Mouse (Mus musculus) midbrain, embryonic 13.5 days (tissue): ENCODE results near the gene Rgl1. TPM values are rescaled to one million over a fixed set of nuclear protein-coding genes. Genes with fewer than 3 reads are reported as not detected.

Source experiments
- ATAC-seq: fragments of 200-750 bp; cut with Nextera tagmentation; 2 replicates; pipeline ENCODE4 v1.8.0; 2017; ENCODE audit warnings: mild to moderate bottlenecking, moderate TSS enrichment, moderate library complexity
- H3K27ac ChIP-seq: fragments of 300-500 bp; sonication (generic); 2 replicates; pipeline ENCODE4 v1.5.1; 2015; ENCODE audit warnings: inconsistent platforms, mild to moderate bottlenecking, moderate library complexity
- H3K27me3 ChIP-seq: fragments of 300-500 bp; sonication (generic); 2 replicates; pipeline ENCODE4 v1.6.1; 2015; ENCODE audit warnings: mild to moderate bottlenecking, inconsistent platforms
- H3K36me3 ChIP-seq: fragments of 300-500 bp; sonication (generic); 2 replicates; pipeline ENCODE4 v1.6.1; 2015; ENCODE audit warnings: mild to moderate bottlenecking, inconsistent platforms
- H3K4me1 ChIP-seq: fragments of 300-500 bp; sonication (generic); replicated peaks from 2 replicates; pipeline ENCODE4 v1.6.1; 2015; ENCODE audit warnings: inconsistent platforms
- H3K4me2 ChIP-seq: fragments of 300-500 bp; sonication (generic); replicated peaks from 2 replicates; pipeline ENCODE4 v1.6.1; 2015; ENCODE audit warnings: moderate library complexity, mild to moderate bottlenecking, inconsistent platforms
- H3K4me3 ChIP-seq: fragments of 300-500 bp; sonication (generic); replicated peaks from 2 replicates; pipeline ENCODE4 v1.5.1; 2015; ENCODE audit warnings: mild to moderate bottlenecking, inconsistent platforms
- H3K9ac ChIP-seq: fragments of 300-500 bp; sonication (generic); replicated peaks from 2 replicates; pipeline ENCODE4 v1.6.1; 2015; ENCODE audit warnings: mild to moderate bottlenecking, inconsistent platforms
- H3K9me3 ChIP-seq: fragments of 300-500 bp; sonication (generic); 2 replicates; pipeline ENCODE4 v1.6.1; 2016; ENCODE audit warnings: mild to moderate bottlenecking, inconsistent platforms
- WGBS: fragments of 180-500 bp; shearing (Covaris S2); methylation state at CpG from one replicate; pipeline ENCODE4 v1.1.7; 2015; 5-methylcytosine and 5-hydroxymethylcytosine counted together
- polyA plus RNA-seq: library from polyadenylated mRNA; unstranded; fragments of >200 nt; fragmentation: Nextera tagmentation; extraction: Ambion mirVana; gene quantifications from 2 replicates; pipeline ENCODE4 v1.2.1, GENCODE M21; 2015

The Rgl1 gene
- polyA plus RNA-seq, 1 experiment from 2014 or later = 17.0 TPM

DNA sequence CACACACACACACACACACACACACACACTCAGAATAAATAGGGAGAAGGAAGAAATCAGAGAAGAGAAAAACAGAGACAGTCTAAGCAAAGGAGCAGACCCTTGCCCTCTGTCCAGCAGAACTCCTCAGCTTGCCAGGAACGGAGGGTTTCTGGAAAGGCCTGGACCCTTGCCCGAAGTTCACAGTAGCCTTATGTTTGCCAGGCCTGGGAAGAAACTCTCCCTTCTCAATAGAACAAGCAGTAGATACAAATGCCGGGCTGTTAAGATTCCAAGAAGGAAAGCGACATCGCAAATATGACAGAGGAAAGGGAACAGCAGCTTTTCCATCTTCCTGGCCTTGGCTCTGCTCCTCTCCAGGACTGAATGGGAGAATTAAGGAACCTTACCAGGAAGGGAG lies 205.7 kb downstream of the Rgl1 start:
- 92% methylated on average over 5 of the region's 5 CpGs for WGBS
- ATAC-seq = no peak
- H3K9ac ChIP-seq = no peak overlapping the region
- no peaks in the 10 kb centered on the region for H3K36me3 ChIP-seq
- H3K27me3 ChIP-seq = 0 out of 2 replicates have a peak, but pooled peaks cover 9% of the 10 kb centered on the region
- no peaks in the 10 kb centered on the region for H3K9me3 ChIP-seq
- no peak overlapping the region for H3K4me3 ChIP-seq
- peaks cover 20% of the 10 kb centered on the region for H3K4me1 ChIP-seq
- H3K4me2 ChIP-seq = no peak overlapping the region
- H3K27ac ChIP-seq = no peak overlapping the region

DNA sequence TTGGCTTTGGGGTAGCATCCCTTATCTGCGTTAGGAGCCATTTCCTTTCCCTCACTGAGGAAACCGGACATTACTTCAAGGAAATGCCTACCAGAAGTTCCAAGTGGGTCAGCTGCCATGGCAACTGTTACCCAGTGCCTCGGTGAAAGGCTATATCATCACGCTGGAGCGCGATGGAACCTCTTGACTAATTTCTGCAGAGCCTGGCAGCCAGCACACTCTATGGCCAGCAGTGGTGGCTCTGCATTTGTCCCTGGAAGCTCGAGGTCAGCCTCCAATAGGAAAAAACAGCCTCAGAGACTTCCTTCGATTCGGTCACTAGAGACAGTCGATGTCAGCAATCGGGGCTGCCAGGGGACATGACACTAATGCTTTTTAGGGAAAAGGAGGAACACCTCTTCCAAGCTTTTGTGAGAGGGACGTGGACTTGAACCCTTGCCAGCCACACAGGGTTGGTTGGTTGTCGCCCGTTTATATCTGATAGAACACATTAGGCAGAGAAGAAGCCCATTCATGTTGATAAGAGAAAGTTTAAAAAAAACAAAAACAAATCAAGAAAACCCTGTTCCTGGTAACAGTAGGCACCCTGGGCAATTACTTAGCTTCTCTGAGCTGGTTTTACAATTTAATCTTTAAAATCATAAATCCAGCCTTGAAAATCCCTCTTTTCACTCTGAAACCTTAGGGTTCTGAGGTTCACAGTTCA lies 209.4 kb downstream of the Rgl1 start:
- Histone ChIP-seq H3K9ac (no peak overlapping the region), H3K4me3 (no peak overlapping the region), H3K9me3 (no peaks in the 10 kb centered on the region), H3K27me3 (no peaks in the 10 kb centered on the region), H3K4me2 (no peak overlapping the region), H3K27ac (peak overlapping the region; percentile 63; the same call in 1 of the 2 replicates), H3K36me3 (peaks cover 6% of the 10 kb centered on the region), H3K4me1 (peaks cover 19% of the 10 kb centered on the region)
- peak; percentile 79 for ATAC-seq
- 37% methylated on average over 14 of the region's 14 CpGs for WGBS

DNA sequence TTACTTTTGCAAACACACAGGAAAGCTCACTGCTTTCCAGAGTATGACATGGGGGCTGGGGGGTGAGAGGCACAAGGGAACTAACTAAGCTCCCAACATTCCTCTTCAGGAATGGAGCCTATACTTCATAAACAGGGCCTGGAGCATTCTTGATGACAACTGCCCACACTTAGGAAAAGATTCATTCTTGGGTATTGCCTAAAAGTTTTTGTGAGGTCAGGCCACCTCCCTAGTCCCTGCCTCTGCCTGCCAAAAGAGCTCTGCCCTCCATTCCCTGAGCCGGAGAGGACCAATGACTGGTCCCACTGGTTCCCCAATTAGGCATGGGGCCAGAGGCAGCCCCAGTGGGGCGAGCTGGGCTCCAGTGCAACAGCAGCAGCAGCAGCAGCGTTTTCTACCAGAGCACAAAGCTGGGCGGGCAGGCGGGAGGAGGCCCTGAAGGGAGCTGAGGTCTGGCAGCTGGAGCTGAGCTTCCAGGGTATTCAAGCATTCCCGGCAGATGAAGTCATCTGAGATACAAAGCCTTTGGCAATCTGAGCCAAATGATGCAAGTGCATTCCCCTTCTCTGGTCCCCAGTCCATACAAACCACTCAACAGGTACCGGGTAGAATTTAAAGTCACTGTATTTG lies 210.1 kb downstream of the Rgl1 start:
- no peak overlapping the region for H3K4me3 ChIP-seq
- H3K9me3 ChIP-seq = no peaks in the 10 kb centered on the region
- no peak overlapping the region for H3K4me2 ChIP-seq
- H3K27ac ChIP-seq = peak overlapping the region; percentile 63
- H3K9ac ChIP-seq = no peak overlapping the region
- WGBS = 5% methylated on average over 7 of the region's 7 CpGs
- H3K4me1 ChIP-seq = peaks cover 15% of the 10 kb centered on the region
- peaks cover 9% of the 10 kb centered on the region for H3K36me3 ChIP-seq
- H3K27me3 ChIP-seq = no peaks in the 10 kb centered on the region
- ATAC-seq = peak; percentile 94

DNA sequence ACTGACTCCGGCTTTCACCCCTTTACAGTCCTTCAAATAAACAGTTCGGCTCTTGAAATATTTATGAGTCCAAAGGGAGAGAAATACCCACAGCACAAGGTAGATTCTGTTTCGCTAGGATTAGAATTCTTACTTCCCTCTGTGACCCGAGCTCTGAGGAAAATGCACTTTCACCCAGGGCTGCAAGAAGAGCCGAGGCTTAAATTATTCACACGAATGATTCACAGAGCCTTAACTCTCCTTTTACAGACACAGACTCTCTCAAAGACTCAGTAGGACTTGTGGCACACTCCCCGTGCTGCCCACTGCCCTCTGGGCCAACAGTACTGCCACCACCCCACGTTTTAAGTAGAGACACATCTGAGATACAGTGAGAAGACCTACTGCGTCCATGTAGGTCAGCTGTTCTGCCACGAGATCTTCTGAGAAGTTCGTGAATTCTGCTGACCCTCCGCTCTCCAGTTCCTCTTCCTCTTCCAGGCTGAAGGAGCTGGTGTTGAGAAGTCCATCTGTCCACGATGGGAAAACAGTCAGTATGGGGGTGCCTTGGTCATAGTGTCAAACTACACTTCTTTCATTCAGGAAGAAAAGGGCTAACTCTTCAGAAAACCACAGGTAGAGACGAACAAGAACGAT lies 212.1 kb downstream of the Rgl1 start:
- 75% methylated on average over 15 of the region's 15 CpGs for WGBS
- H3K9ac ChIP-seq = no peak overlapping the region
- no peaks in the 10 kb centered on the region for H3K9me3 ChIP-seq
- no peak for ATAC-seq
- peaks cover 15% of the 10 kb centered on the region for H3K4me1 ChIP-seq
- no peak overlapping the region for H3K4me2 ChIP-seq
- H3K4me3 ChIP-seq = no peak overlapping the region
- H3K27ac ChIP-seq = no peak overlapping the region
- peaks cover 9% of the 10 kb centered on the region for H3K36me3 ChIP-seq
- no peaks in the 10 kb centered on the region for H3K27me3 ChIP-seq

DNA sequence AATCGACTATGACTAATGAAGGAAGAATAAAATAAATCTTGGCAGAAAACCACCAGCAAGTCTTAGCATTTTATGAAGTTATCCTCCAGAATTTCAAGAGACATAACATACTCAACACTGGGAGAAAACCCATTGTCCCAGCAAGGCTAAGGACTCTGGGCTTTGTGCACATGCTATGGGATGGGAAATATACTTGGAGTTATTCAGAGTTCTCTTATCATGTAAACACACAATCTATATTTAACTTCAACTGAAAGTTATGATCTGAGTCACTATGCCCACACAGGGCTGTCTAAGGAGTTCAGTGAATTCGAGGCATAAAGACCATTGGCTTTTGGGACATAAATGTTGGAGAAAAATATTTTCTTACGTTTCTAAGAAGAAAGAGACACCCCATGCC lies 215.2 kb downstream of the Rgl1 start:
- H3K4me2 ChIP-seq = no peak overlapping the region
- H3K27me3 ChIP-seq = no peaks in the 10 kb centered on the region
- H3K4me3 ChIP-seq = no peak overlapping the region
- H3K9ac ChIP-seq = no peak overlapping the region
- no peak for ATAC-seq
- peaks cover 7% of the 10 kb centered on the region for H3K4me1 ChIP-seq
- 86% methylated on average over 3 of the region's 3 CpGs for WGBS
- no peak overlapping the region for H3K27ac ChIP-seq
- peaks cover 12% of the 10 kb centered on the region for H3K36me3 ChIP-seq
- no peaks in the 10 kb centered on the region for H3K9me3 ChIP-seq

DNA sequence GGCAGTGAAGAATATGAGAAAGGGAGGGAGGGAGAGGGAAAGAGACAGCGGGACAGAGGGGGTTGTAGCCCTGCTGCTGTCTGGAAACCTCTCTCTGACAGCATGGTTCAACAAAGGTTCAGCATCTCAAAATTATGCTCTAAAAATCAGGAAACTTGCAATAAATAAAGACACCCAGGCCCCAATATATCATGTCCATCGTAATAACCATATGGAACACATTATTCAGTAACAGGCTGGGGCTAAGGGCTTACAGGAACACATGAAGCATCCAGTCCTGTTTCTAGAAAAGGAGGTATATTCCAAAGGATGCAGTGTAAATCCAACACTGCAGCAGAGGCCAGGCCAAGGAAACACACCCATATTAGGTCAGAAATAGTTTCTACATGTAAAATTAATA lies 215.6 kb downstream of the Rgl1 start:
- ATAC-seq = no peak
- 91% methylated on average over 2 of the region's 2 CpGs for WGBS

DNA sequence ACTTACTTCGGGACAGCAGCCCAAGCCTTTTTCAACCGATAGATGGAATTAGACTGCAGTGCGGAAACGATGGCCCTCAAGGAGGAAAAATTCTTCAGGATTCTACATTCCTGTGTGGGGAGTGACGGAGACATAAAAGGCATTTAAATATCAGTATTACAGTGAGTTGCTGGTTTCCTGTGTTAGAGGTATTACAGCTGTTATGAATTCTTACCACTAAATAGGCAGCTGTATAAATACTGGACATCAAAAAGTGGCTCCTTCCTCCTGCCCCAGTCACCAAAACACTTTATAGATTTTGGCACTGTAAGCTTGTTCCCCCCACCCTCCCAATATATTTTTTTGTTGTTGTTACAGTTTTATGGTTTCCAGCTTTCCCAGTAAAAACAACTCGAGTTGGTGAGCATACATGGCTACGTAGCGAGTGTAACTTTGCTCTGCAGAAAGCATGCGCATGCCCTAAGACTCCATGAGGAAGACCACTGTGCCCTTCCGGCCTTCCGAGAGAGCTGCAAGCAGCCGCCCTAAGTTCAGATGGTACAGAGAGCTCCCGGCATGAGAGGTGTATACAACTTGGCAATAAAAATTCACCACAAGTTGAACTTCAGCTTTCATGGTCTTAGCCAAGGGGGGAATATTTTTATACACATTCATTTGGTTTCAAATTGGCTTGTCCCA lies 217.0 kb downstream of the Rgl1 start:
- no peak overlapping the region for H3K9ac ChIP-seq
- H3K4me3 ChIP-seq = no peak overlapping the region

More for the DNA sequence above, 215.6 kb downstream of the Rgl1 start:
- peaks cover 12% of the 10 kb centered on the region for H3K36me3 ChIP-seq
- peaks cover 3% of the 10 kb centered on the region; the same call in 1 of the 2 replicates for H3K4me1 ChIP-seq
- no peak overlapping the region for H3K4me3 ChIP-seq
- H3K9me3 ChIP-seq = no peaks in the 10 kb centered on the region
- H3K27ac ChIP-seq = no peak overlapping the region
- H3K4me2 ChIP-seq = no peak overlapping the region
- no peaks in the 10 kb centered on the region for H3K27me3 ChIP-seq
- no peak overlapping the region for H3K9ac ChIP-seq

DNA sequence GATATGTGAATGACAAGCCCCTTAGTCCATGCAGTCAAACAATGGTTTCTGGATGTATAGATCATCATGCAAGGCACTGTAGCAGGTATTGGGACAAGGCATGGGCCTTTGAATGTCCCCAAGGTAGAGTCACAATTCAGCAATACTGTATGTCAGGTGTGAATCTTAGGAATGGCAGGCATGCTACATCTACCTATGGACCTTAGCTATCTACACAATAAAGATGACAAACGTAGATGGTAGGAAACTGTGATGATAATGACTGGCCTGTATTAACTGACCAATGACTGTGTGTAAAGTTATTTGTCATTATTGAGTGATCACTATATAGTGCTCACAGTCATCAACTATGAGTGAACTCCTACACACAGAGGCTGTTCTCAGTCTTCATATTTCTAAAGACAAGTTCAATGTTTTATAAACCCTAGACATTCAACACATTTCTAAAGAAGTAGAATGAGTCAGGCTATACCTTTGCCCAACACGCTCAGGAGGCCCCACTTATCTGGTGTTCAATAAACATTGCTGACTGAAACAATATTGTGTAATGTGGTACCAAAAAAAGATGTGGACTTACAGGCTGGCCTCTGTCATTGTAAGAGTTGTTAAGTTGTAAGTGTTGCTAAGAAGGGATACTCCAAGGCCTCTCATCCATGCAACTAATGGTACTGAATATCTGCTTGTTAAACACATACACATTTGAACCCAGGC lies 222.5 kb downstream of the Rgl1 start:
- Histone ChIP-seq H3K4me3 (no peak overlapping the region), H3K4me2 (no peak overlapping the region), H3K27me3 (no peaks in the 10 kb centered on the region), H3K4me1 (no peaks in the 10 kb centered on the region), H3K36me3 (peaks cover 11% of the 10 kb centered on the region; the same call in 1 of the 2 replicates), H3K9me3 (no peaks in the 10 kb centered on the region), H3K9ac (no peak overlapping the region), H3K27ac (no peak overlapping the region)
- ATAC-seq = no peak
- WGBS = 96% methylated on average over 2 of the region's 2 CpGs

More for the DNA sequence above, 217.0 kb downstream of the Rgl1 start:
- WGBS = 89% methylated on average over 13 of the region's 13 CpGs
- Histone ChIP-seq H3K9me3 (no peaks in the 10 kb centered on the region), H3K27me3 (no peaks in the 10 kb centered on the region), H3K4me2 (no peak overlapping the region), H3K4me1 (0 out of 2 replicates have a peak, but pooled peaks cover 2% of the 10 kb centered on the region), H3K36me3 (peaks cover 12% of the 10 kb centered on the region), H3K27ac (no peak overlapping the region)
- ATAC-seq = no peak

DNA sequence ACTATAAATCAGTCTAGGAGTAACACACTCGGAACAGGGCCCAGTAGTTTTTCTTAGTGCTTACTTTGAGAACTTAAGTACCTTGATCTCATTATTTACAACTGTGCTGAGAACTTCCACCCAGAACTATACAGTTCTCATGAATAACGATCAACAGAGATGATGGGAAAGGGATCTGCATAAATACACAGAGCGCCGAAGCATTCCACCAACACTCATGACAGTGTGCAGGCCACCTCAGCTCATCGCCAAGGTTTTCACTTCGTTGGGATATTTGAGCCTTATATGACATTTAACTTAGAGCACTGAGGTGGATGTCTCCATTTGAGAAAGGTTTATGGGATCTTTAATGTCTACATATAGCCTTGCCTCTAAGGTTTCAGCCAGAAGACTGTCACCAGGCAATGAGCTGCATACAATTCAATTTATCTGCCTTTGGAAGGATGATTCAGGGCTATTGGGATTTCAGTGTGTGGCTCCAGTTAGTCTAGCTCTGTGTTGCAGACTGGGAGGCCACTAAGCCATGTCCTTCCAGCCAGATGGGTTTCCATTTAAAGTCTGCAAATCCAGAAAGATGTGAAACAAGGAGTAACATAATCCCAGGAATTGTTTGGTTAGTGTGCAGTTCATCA lies 223.3 kb downstream of the Rgl1 start:
- ATAC-seq = no peak
- Histone ChIP-seq H3K9me3 (no peaks in the 10 kb centered on the region), H3K4me3 (no peak overlapping the region), H3K36me3 (peaks cover 11% of the 10 kb centered on the region; the same call in 1 of the 2 replicates), H3K4me1 (no peaks in the 10 kb centered on the region), H3K27me3 (no peaks in the 10 kb centered on the region), H3K4me2 (no peak overlapping the region), H3K9ac (no peak overlapping the region), H3K27ac (no peak overlapping the region)
- WGBS = 93% methylated on average over 6 of the region's 6 CpGs

DNA sequence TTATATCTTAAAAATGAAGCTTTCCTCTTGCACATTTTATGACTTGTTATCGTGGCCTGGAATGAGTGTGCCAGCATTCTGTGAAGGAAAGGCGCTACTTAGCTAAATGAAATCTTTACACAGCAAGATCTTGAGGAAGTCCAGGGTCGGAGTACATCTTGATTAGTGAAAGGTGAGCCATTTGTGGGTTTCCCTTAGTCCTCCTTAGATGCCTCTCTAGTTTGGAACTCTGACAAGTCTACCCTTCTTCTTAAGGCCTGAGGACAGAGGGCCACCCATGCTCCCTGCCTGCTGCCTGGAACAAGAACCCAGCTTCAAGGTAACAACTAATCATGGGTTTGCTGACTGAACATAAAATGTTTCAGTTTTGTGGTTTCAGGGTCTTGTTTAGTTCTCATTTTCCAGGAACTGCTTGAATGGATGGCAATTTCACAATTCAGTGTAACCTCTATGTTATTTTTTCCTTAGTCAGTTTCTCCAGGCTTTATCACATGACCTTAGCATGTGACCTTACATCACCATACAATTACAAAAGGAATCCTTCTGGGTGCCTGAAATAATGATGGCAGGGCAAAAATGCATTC lies 225.8 kb downstream of the Rgl1 start:
- 96% methylated on average over 3 of the region's 3 CpGs for WGBS
- Histone ChIP-seq H3K27me3 (no peaks in the 10 kb centered on the region), H3K36me3 (peaks cover 19% of the 10 kb centered on the region; the same call in 1 of the 2 replicates), H3K4me1 (peaks cover 5% of the 10 kb centered on the region), H3K4me2 (no peak overlapping the region), H3K27ac (no peak overlapping the region), H3K9ac (no peak overlapping the region), H3K4me3 (no peak overlapping the region), H3K9me3 (no peaks in the 10 kb centered on the region)
- ATAC-seq = no peak

DNA sequence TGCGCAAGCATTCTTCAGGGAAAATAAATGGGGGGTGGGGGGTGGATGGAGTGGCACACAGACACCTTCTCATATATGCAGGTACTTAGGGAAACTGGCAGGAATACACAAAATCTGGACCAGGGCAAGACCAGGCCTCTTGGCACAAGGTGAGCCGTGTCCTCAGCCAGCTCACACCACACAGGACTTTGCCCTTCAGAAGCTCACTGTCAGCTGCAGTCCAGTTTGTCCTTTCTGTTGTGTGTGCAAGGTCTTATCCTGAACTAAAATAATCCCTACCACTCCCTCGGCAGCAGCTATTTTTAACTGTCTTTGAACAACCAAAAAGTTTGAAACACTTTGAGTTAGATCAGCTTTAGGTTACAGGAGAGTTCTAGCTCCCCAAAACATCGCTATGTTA lies 227.3 kb downstream of the Rgl1 start:
- Histone ChIP-seq H3K36me3 (peaks cover 15% of the 10 kb centered on the region; the same call in 1 of the 2 replicates), H3K4me1 (peaks cover 5% of the 10 kb centered on the region), H3K27me3 (no peaks in the 10 kb centered on the region), H3K4me3 (no peak overlapping the region), H3K9ac (no peak overlapping the region), H3K27ac (no peak overlapping the region), H3K4me2 (no peak overlapping the region), H3K9me3 (no peaks in the 10 kb centered on the region)
- WGBS = 92% methylated on average over 4 of the region's 4 CpGs
- no peak for ATAC-seq
